Mouse (Mus musculus): ENCODE measurements around the gene Ybx2. TPM values are rescaled to one million over a fixed set of nuclear protein-coding genes. Genes with fewer than 3 reads are reported as not detected.
A peak's percentile ranks its signal among the peaks of the same experiment; 100 is the strongest.

Gene Ybx2
- 5.7 and 6.2 TPM in 2 replicates for polyA plus RNA-seq (2015; fragmentation: Nextera tagmentation; extraction: Ambion mirVana)

DNA sequence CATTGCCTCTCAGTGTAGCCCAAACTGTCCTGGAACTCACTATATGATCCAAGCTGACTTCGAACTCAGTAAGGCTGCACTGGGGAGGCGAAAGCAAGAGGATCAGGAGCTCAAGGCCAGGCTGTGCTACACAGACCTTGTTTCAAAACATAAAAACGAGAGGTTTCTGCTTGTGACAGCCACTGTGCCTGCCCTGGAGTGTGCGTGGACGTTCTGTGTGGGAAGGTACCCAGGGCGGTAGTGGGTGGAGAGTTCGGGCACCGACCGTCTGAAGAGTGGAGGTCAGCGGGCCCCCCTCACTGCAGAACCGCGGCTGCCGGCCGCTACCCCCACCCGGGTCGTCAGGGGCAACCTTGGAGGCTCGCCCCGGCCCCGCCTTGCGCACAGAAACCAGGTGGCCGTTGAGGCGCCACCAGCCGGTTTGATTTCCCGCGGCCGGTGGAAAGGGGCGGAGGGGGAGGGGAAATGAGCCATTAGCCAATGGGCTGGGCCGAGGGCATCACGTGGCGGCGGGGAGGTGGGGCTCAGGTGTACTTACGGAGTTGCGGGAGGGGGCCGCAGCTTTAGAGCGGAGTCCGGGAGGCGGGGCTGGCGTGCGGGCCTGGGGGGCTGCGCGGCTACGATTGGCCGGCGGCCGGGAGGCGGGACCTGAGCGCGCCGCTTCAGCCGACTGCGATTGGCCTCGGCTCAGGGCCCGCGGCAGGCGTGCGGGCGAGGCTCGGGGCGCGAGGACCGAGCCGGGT, at the start of gene Ybx2:
Ybx2 (plus strand) TSS at position 660 of the 743 bp plus-strand sequence.
- WGBS, result 2% methylated on average over 54 of the region's 62 CpGs
- H3K4me1 ChIP-seq (ENCODE audit: control insufficient read depth, insufficient read depth, low read depth, low read length), result peaks cover 15% of the 10 kb centered on the region
- H3K27me3 ChIP-seq (replicated peaks; ENCODE audit: control insufficient read depth, insufficient read depth, low read length), result peaks cover 11% of the 10 kb centered on the region
- peak within 1 kb of the TSS; percentile 68 for H3K4me3 ChIP-seq (ENCODE audit: low read length)
- ATAC-seq, result peak; percentile 92
- H3K9ac ChIP-seq (ENCODE audit: low read depth, low read length), result peak within 1 kb of the TSS; percentile 70
- H3K36me3 ChIP-seq (ENCODE audit: control insufficient read depth, insufficient read depth, low read length), result no peaks in the 10 kb centered on the region
- H3K27ac ChIP-seq (ENCODE audit: low read depth, low read length), result 0 out of 2 replicates have a peak within 1 kb of the TSS, but pooled peaks have one; percentile 5
- H3K4me2 ChIP-seq (ENCODE audit: low read length), result peak within 1 kb of the TSS; percentile 99
- H3K9me3 ChIP-seq (ENCODE audit: control insufficient read depth, low read length), result no peaks in the 10 kb centered on the region

GRCm38 (mm10) chr11:69886907-69887635, 48.5 kb upstream of the Ybx2 start:
- no peaks in the 10 kb centered on the region for H3K9me3 ChIP-seq (ENCODE audit: control insufficient read depth, low read length)
- WGBS, result 82% methylated on average over 8 of the region's 8 CpGs
- ATAC-seq, result no peak

DNA sequence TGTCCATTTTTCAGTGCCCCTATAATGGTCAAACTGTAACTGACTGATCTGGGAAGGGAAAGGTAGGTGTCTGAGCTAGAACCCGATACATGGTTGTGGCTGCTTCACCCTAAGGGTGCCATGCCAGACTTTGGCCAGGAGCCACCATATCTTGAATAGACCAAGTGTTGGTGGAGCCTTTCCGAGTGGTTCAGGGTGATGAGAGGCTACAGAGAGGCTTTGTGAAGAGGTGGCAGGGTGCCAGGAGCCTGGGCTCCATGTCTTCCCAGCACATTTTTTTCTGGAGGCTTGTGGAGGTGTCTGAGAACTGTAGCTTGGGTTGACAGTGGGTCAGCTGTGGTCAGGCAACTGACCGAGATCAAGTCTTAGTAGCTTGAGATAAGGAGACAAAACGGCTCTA, 44.1 kb upstream of the Ybx2 start:
- Histone ChIP-seq H3K36me3 (ENCODE audit: control insufficient read depth, insufficient read depth, low read length) (no peaks in the 10 kb centered on the region), H3K9me3 (ENCODE audit: control insufficient read depth, low read length) (no peaks in the 10 kb centered on the region), H3K4me3 (ENCODE audit: low read length) (no peak overlapping the region), H3K27me3 (replicated peaks; ENCODE audit: control insufficient read depth, insufficient read depth, low read length) (no peaks in the 10 kb centered on the region), H3K9ac (ENCODE audit: low read depth, low read length) (no peak overlapping the region), H3K4me2 (ENCODE audit: low read length) (no peak overlapping the region), H3K4me1 (ENCODE audit: control insufficient read depth, insufficient read depth, low read depth, low read length) (no peaks in the 10 kb centered on the region), H3K27ac (ENCODE audit: low read depth, low read length) (no peak overlapping the region)
- 57% methylated on average over 4 of the region's 4 CpGs for WGBS
- ATAC-seq, result 0 out of 2 replicates have a peak, but pooled peaks have one; percentile 34

More at GRCm38 (mm10) chr11:69886907-69887635, 48.5 kb upstream of the Ybx2 start:
- Histone ChIP-seq H3K9ac (ENCODE audit: low read depth, low read length) (no peak overlapping the region), H3K27me3 (replicated peaks; ENCODE audit: control insufficient read depth, insufficient read depth, low read length) (no peaks in the 10 kb centered on the region), H3K4me1 (ENCODE audit: control insufficient read depth, insufficient read depth, low read depth, low read length) (no peaks in the 10 kb centered on the region), H3K4me3 (ENCODE audit: low read length) (no peak overlapping the region), H3K36me3 (ENCODE audit: control insufficient read depth, insufficient read depth, low read length) (no peaks in the 10 kb centered on the region), H3K27ac (ENCODE audit: low read depth, low read length) (no peak overlapping the region), H3K4me2 (ENCODE audit: low read length) (no peak overlapping the region)

DNA sequence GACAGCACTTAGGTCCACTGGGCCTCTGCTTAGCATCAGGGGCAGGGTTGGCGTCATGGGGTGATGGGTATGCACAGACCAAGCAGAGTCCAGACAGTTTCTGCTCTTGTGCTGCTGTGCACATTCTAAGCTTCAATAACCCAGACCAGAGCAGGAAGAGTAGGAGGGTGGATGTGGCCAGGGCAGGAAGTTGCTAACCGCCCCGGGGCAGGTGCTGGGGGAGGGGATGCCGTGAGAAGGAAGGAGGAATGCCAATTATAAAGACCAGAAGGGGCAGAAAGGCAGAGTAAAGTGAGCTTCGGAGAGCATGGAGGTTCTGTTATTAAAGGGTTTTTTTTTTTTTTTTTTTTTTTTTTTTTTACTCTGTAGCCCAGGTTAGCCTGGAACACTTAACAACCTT, 40.9 kb upstream of the Ybx2 start:
- Histone ChIP-seq H3K4me1 (ENCODE audit: control insufficient read depth, insufficient read depth, low read depth, low read length) (peaks cover 5% of the 10 kb centered on the region), H3K36me3 (ENCODE audit: control insufficient read depth, insufficient read depth, low read length) (no peaks in the 10 kb centered on the region), H3K27ac (ENCODE audit: low read depth, low read length) (no peak overlapping the region), H3K4me2 (ENCODE audit: low read length) (no peak overlapping the region), H3K9me3 (ENCODE audit: control insufficient read depth, low read length) (no peaks in the 10 kb centered on the region), H3K9ac (ENCODE audit: low read depth, low read length) (no peak overlapping the region), H3K27me3 (replicated peaks; ENCODE audit: control insufficient read depth, insufficient read depth, low read length) (no peaks in the 10 kb centered on the region), H3K4me3 (ENCODE audit: low read length) (no peak overlapping the region)
- no peak for ATAC-seq
- 87% methylated on average over 5 of the region's 5 CpGs for WGBS

- Histone ChIP-seq H3K27ac (ENCODE audit: low read depth, low read length) (no peak within 1 kb of the TSS), H3K4me1 (ENCODE audit: control insufficient read depth, insufficient read depth, low read depth, low read length) (peaks cover 7% of the 10 kb centered on the region), H3K4me3 (ENCODE audit: low read length) (no peak within 1 kb of the TSS), H3K9ac (ENCODE audit: low read depth, low read length) (no peak within 1 kb of the TSS), H3K4me2 (ENCODE audit: low read length) (no peak within 1 kb of the TSS), H3K9me3 (ENCODE audit: control insufficient read depth, low read length) (no peaks in the 10 kb centered on the region), H3K27me3 (replicated peaks; ENCODE audit: control insufficient read depth, insufficient read depth, low read length) (no peaks in the 10 kb centered on the region), H3K36me3 (ENCODE audit: control insufficient read depth, insufficient read depth, low read length) (no peaks in the 10 kb centered on the region)
- ATAC-seq, result no peak
- 81% methylated on average over 4 of the region's 4 CpGs for WGBS
These were observed 40.3 kb upstream of the Ybx2 start, which contains the start of gene Acap1 for GRCm38 (mm10) chr11:69895291-69895690. Gene Acap1 (minus strand): TSS chr11:69895539.

GRCm38 (mm10) chr11:69899870-69900269, 35.7 kb upstream of the Ybx2 start:
- Histone ChIP-seq H3K9ac (ENCODE audit: low read depth, low read length) (peak overlapping the region; percentile 94), H3K4me3 (ENCODE audit: low read length) (peak overlapping the region; percentile 92), H3K4me2 (ENCODE audit: low read length) (peak overlapping the region; percentile 88), H3K4me1 (ENCODE audit: control insufficient read depth, insufficient read depth, low read depth, low read length) (peaks cover 17% of the 10 kb centered on the region), H3K27me3 (replicated peaks; ENCODE audit: control insufficient read depth, insufficient read depth, low read length) (no peaks in the 10 kb centered on the region), H3K36me3 (ENCODE audit: control insufficient read depth, insufficient read depth, low read length) (peaks cover 9% of the 10 kb centered on the region), H3K27ac (ENCODE audit: low read depth, low read length) (no peak overlapping the region), H3K9me3 (ENCODE audit: control insufficient read depth, low read length) (no peaks in the 10 kb centered on the region)
- no peak for ATAC-seq
- WGBS, result 25% methylated on average over 4 of the region's 4 CpGs

DNA sequence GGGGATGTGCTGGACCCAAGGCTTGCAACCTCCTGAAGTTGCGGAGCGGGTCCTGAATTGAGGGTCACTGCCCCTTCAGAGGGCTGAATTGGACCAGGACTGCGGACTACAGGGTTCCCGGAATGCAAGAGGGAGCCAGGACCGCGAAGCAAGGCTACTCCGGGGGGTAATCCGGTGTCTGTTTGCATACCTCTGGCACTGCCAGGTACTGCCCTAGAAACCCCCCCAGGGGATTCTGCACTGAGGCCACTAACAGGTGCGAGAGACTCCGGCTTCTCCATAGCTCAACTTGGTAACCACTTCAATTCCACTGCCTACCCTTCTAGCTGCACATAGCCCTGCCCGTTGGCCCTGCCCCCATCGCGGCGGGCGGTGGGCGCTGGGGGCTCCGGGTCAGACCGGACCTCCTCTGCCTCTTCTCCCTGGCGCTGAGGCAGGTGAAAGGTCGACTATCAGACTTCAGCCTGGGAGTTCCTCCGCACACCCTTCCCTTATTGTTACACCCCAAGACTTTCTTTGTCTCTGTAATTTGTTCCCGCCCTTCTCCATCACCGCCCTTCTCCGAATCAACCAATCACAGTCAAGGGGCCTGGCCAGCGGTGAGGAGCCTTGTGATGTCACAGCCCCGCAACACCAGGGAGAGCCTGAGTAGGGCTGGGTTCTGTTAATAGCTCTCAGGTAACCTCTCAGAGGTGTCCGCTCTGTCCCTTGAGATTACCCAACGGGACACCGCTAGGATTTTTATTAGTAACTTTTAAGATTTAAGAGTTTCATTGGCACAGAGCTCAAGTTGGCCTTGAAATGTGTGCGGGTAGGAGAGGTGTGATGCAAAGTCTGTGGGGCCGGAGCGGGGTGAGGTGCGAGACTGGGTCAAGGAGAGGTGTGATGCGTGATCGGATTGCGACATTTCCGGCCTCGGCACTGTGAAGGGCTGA, 34.9 kb upstream of the Ybx2 start, which contains the start of the genes 2810408A11Rik and Neurl4:
2810408A11Rik (minus strand) TSS at position 517 of the 935 bp plus-strand sequence.
Neurl4 (plus strand) TSS at position 602 of the 935 bp plus-strand sequence.
- H3K4me1 ChIP-seq (ENCODE audit: control insufficient read depth, insufficient read depth, low read depth, low read length), result peaks cover 17% of the 10 kb centered on the region
- ATAC-seq, result peak; percentile 95
- no peaks in the 10 kb centered on the region for H3K27me3 ChIP-seq (replicated peaks; ENCODE audit: control insufficient read depth, insufficient read depth, low read length)
- H3K36me3 ChIP-seq (ENCODE audit: control insufficient read depth, insufficient read depth, low read length), result peaks cover 10% of the 10 kb centered on the region
- peak within 1 kb of the TSS; percentile 97 for H3K27ac ChIP-seq (ENCODE audit: low read depth, low read length)
- peak within 1 kb of the TSS; percentile 88 for H3K4me2 ChIP-seq (ENCODE audit: low read length)
- peak within 1 kb of the TSS; percentile 92 for H3K4me3 ChIP-seq (ENCODE audit: low read length)
- WGBS, result 0% methylated on average over 38 of the region's 38 CpGs
- no peaks in the 10 kb centered on the region for H3K9me3 ChIP-seq (ENCODE audit: control insufficient read depth, low read length)
- peak within 1 kb of the TSS; percentile 94 for H3K9ac ChIP-seq (ENCODE audit: low read depth, low read length)

GRCm38 (mm10) chr11:69901406-69901846, 34.2 kb upstream of the Ybx2 start:
- peak; percentile 79 for ATAC-seq
- no peaks in the 10 kb centered on the region for H3K9me3 ChIP-seq (ENCODE audit: control insufficient read depth, low read length)
- H3K4me1 ChIP-seq (ENCODE audit: control insufficient read depth, insufficient read depth, low read depth, low read length), result peaks cover 17% of the 10 kb centered on the region
- H3K27me3 ChIP-seq (replicated peaks; ENCODE audit: control insufficient read depth, insufficient read depth, low read length), result no peaks in the 10 kb centered on the region
- H3K4me2 ChIP-seq (ENCODE audit: low read length), result peak overlapping the region; percentile 88
- H3K36me3 ChIP-seq (ENCODE audit: control insufficient read depth, insufficient read depth, low read length), result peaks cover 17% of the 10 kb centered on the region
- H3K9ac ChIP-seq (ENCODE audit: low read depth, low read length), result peak overlapping the region; percentile 94
- under 1% methylated on average over 42 of the region's 42 CpGs for WGBS
- H3K4me3 ChIP-seq (ENCODE audit: low read length), result peak overlapping the region; percentile 92
- peak overlapping the region; percentile 97 for H3K27ac ChIP-seq (ENCODE audit: low read depth, low read length)
